Mouse (Mus musculus): Measurements from ENCODE around the gene Srrm2.

DNA sequence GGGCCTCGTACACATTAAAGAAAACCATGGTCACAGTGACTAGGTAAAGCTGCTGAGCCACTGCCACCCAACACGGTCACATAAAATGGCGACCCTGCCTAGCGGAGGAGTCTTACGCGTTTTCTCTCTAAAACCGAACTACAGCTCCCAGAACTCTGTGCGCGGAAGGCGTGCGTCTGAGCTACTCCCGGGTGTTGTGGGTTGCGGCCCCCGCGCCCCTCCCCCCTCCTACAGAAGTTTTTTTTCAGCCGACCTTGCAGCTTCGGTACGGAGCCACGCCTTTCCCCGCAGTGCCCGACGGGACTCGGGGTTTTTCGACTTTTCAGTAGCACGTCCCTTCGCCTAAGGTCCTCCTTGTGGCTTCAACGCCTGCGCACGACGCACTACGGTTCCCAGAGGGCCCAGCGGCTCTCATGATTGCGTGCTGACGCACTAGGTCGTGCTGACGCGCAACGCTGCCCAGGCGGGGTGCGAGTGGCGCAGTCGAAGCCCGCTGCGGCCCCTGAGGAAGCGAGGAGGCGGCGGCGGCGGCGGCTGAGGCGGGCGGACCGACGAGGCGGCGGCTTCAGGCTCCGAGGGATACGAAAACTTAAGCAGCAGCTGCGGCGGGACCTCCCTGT, 12.5 kb downstream of the Srrm2 start:
- TF ChIP-seq CTCF (IDR thresholded peaks at IDR 0.05; ENCODE audit: low read depth) (no peak), EP300 (IDR thresholded peaks at IDR 0.05; ENCODE audit: low read depth) (peak; percentile 14; the same call in 1 of the 2 replicates)

Measured in liver, embryonic 14.5 days (tissue).